Mouse (Mus musculus) heart, embryonic 14.5 days (tissue): Measurements from ENCODE around the gene Slc9a3r2. TPM values are rescaled to one million over a fixed set of nuclear protein-coding genes. Genes with fewer than 3 reads are reported as not detected.

ENCODE experiments used
- ATAC-seq: fragments of 200-750 bp; cut with Nextera tagmentation; 2 replicates; pipeline ENCODE4 v1.8.0; 2017; ENCODE audit warnings: low read depth, moderate TSS enrichment; ENCODE audit not compliant: insufficient number of reproducible peaks, insufficient read depth, low FRiP score
- H3K27ac ChIP-seq, 2 experiments: fragments of 200-500 bp in 1 of 2; fragments of 300-500 bp in 1 of 2; sonication (generic) in 1 of 2; replicated peaks in 1 of 2; 2 replicates each; pipeline ENCODE4 v1.5.1; 2012 to 2014; ENCODE audit warnings: low read depth in 2 of 2, low read length in 2 of 2, control low read depth in 1 of 2, mild to moderate bottlenecking in 1 of 2, mixed read lengths in 1 of 2; ENCODE audit not compliant: control insufficient read depth in 1 of 2, insufficient read depth in 1 of 2
- H3K27me3 ChIP-seq: fragments of 300-500 bp; sonication (generic); 2 replicates; pipeline ENCODE4 v1.6.1; 2014; ENCODE audit warnings: mild to moderate bottlenecking, low read length, control low read depth; ENCODE audit not compliant: control insufficient read depth, insufficient read depth
- H3K36me3 ChIP-seq: fragments of 300-500 bp; sonication (generic); 2 replicates; pipeline ENCODE4 v1.6.1; 2014; ENCODE audit warnings: mild to moderate bottlenecking, control low read depth, low read length, mixed read lengths; ENCODE audit not compliant: control insufficient read depth, insufficient read depth
- H3K4me1 ChIP-seq, 2 experiments: fragments of 200-500 bp in 1 of 2; fragments of 300-500 bp in 1 of 2; sonication (generic) in 1 of 2; 2 replicates each; pipeline ENCODE4 v1.6.1; 2012 to 2014; ENCODE audit warnings: low read length in 2 of 2, control low read depth in 1 of 2, mixed read lengths in 1 of 2; ENCODE audit not compliant: control insufficient read depth in 2 of 2, insufficient read depth in 2 of 2
- H3K4me2 ChIP-seq: fragments of 300-500 bp; sonication (generic); 2 replicates; pipeline ENCODE4 v1.6.1; 2014; ENCODE audit warnings: mild to moderate bottlenecking, low read length
- H3K4me3 ChIP-seq, 2 experiments: fragments of 200-500 bp in 1 of 2; fragments of 300-500 bp in 1 of 2; sonication (generic) in 1 of 2; 2 replicates each; pipeline ENCODE4 v1.5.1; 2012 to 2014; ENCODE audit warnings: low read length in 2 of 2, mild to moderate bottlenecking in 2 of 2, control low read depth in 1 of 2, low read depth in 1 of 2, moderate library complexity in 1 of 2; ENCODE audit not compliant: control insufficient read depth in 1 of 2, insufficient read depth in 1 of 2
- H3K9ac ChIP-seq: fragments of 300-500 bp; sonication (generic); 2 replicates; pipeline ENCODE4 v1.6.1; 2014; ENCODE audit warnings: mild to moderate bottlenecking, low read length
- H3K9me3 ChIP-seq: fragments of 300-500 bp; sonication (generic); 2 replicates; pipeline ENCODE4 v1.6.1; 2016; ENCODE audit warnings: low read length, control low read depth; ENCODE audit not compliant: control insufficient read depth
- WGBS: fragments of 180-500 bp; shearing (Covaris S2); extraction: QIAGEN DNeasy Blood & Tissue Kit; methylation state at CpG from one replicate; pipeline ENCODE4 v1.1.7; 2014; 5-methylcytosine and 5-hydroxymethylcytosine counted together
- polyA plus RNA-seq: library from polyadenylated mRNA; unstranded; fragments of >200 nt; fragmentation: Nextera tagmentation; extraction: Ambion mirVana; gene quantifications from 2 replicates; pipeline ENCODE4 v1.2.1, GENCODE M21; 2014

The Slc9a3r2 gene
- polyA plus RNA-seq, 1 experiment from 2014 or later, result 60.9 TPM

DNA sequence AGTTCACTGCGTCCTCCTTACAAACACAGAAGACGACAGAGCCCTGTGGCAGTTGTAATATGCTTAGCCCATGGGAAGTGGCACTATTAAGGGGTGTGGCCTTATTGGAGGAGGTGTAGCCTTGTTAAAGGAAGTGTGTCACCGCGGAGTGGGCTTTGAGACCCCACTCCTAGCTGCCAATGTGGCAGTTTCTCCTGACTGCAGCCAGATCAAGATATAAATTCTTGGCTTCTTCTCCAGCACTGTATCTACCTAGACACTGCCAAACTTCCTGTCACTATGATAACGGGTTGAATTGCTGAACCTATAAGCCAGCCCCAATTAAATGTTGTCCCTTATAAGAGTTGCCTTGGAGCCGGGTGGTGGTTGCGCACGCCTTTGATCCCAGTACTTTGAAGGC lies 24.7 kb downstream of the Slc9a3r2 start:
- H3K4me3 ChIP-seq, result no peak overlapping the region
- no peak for ATAC-seq
- H3K27ac ChIP-seq, result no peak overlapping the region
- H3K4me1 ChIP-seq, result peaks cover 0 to 2% of the 10 kb centered on the region in 2 experiments; a peak in 1 of 4 replicates
- no peak overlapping the region for H3K9ac ChIP-seq
- 90% methylated on average over 8 of the region's 8 CpGs for WGBS
- H3K27me3 ChIP-seq, result no peaks in the 10 kb centered on the region
- no peaks in the 10 kb centered on the region for H3K9me3 ChIP-seq
- peaks cover 96% of the 10 kb centered on the region for H3K36me3 ChIP-seq
- H3K4me2 ChIP-seq, result no peak overlapping the region

- 77% methylated on average over 14 of the region's 14 CpGs for WGBS
- H3K27ac ChIP-seq, result no peak overlapping the region
- H3K4me1 ChIP-seq, result no peaks in the 10 kb centered on the region
- ATAC-seq, result no peak
- H3K4me3 ChIP-seq, result no peak overlapping the region
- H3K27me3 ChIP-seq, result no peaks in the 10 kb centered on the region
- no peak overlapping the region for H3K9ac ChIP-seq
- H3K4me2 ChIP-seq, result no peak overlapping the region
- H3K36me3 ChIP-seq, result peaks cover 89% of the 10 kb centered on the region
- no peaks in the 10 kb centered on the region for H3K9me3 ChIP-seq
Measured at GRCm38 (mm10) chr17:24617561-24618194, 32.4 kb downstream of the Slc9a3r2 start.

- ATAC-seq, result no peak
- no peak overlapping the region for H3K4me3 ChIP-seq
- H3K4me1 ChIP-seq, result peaks cover 3 to 7% of the 10 kb centered on the region in 2 experiments; a peak in 1 of 4 replicates
- H3K9me3 ChIP-seq, result no peaks in the 10 kb centered on the region
- H3K36me3 ChIP-seq, result peaks cover 72% of the 10 kb centered on the region
- H3K9ac ChIP-seq, result no peak overlapping the region
- WGBS, result 29% methylated on average over 2 of the region's 2 CpGs
- no peaks in the 10 kb centered on the region for H3K27me3 ChIP-seq
- no peak overlapping the region for H3K4me2 ChIP-seq
- peak overlapping the region; percentile 10 to 54; a peak in 2 of 4 replicates for H3K27ac ChIP-seq
Measured at GRCm38 (mm10) chr17:24610711-24611110, 39.4 kb downstream of the Slc9a3r2 start.

- peaks cover 72% of the 10 kb centered on the region for H3K36me3 ChIP-seq
- no peak overlapping the region for H3K4me3 ChIP-seq
- H3K9me3 ChIP-seq, result no peaks in the 10 kb centered on the region
- H3K27me3 ChIP-seq, result no peaks in the 10 kb centered on the region
- no peak overlapping the region for H3K27ac ChIP-seq
- peaks cover 3 to 7% of the 10 kb centered on the region in 2 experiments; a peak in 1 of 4 replicates for H3K4me1 ChIP-seq
- H3K4me2 ChIP-seq, result no peak overlapping the region
- H3K9ac ChIP-seq, result no peak overlapping the region
- 74% methylated on average over 8 of the region's 8 CpGs for WGBS
- no peak for ATAC-seq
Measured at GRCm38 (mm10) chr17:24608874-24609273, 41.3 kb downstream of the Slc9a3r2 start.

GRCm38 (mm10) chr17:24608370-24608769 lies 41.8 kb downstream of the Slc9a3r2 start:
- H3K4me2 ChIP-seq, result no peak overlapping the region
- no peak for ATAC-seq
- no peaks in the 10 kb centered on the region for H3K9me3 ChIP-seq
- 84% methylated on average over 4 of the region's 4 CpGs for WGBS
- no peak overlapping the region for H3K9ac ChIP-seq
- H3K4me3 ChIP-seq, result no peak overlapping the region
- H3K4me1 ChIP-seq, result peaks cover 3 to 7% of the 10 kb centered on the region in 2 experiments; a peak in 1 of 4 replicates
- peaks cover 68% of the 10 kb centered on the region for H3K36me3 ChIP-seq
- H3K27ac ChIP-seq, result no peak overlapping the region
- H3K27me3 ChIP-seq, result no peaks in the 10 kb centered on the region

- Histone ChIP-seq H3K36me3 (peaks cover 92% of the 10 kb centered on the region), H3K9me3 (no peaks in the 10 kb centered on the region), H3K9ac (no peak overlapping the region), H3K27ac (no peak overlapping the region), H3K4me3 (no peak overlapping the region), H3K27me3 (no peaks in the 10 kb centered on the region), H3K4me1 (no peaks in the 10 kb centered on the region; a peak in 1 of 4 replicates), H3K4me2 (no peak overlapping the region)
- no peak for ATAC-seq
- 57% methylated on average over 3 of the region's 3 CpGs for WGBS
Measured at GRCm38 (mm10) chr17:24604557-24604956, 45.6 kb downstream of the Slc9a3r2 start.

GRCm38 (mm10) chr17:24603961-24604360 lies 46.2 kb downstream of the Slc9a3r2 start:
- H3K36me3 ChIP-seq, result peaks cover 94% of the 10 kb centered on the region
- no peak overlapping the region for H3K4me3 ChIP-seq
- H3K27me3 ChIP-seq, result no peaks in the 10 kb centered on the region
- no peak for ATAC-seq
- H3K27ac ChIP-seq, result no peak overlapping the region
- H3K4me1 ChIP-seq, result no peaks in the 10 kb centered on the region; a peak in 1 of 4 replicates
- no peaks in the 10 kb centered on the region for H3K9me3 ChIP-seq
- no peak overlapping the region for H3K9ac ChIP-seq
- WGBS, result 94% methylated on average over 8 of the region's 8 CpGs
- no peak overlapping the region for H3K4me2 ChIP-seq

- no peak overlapping the region for H3K4me2 ChIP-seq
- no peaks in the 10 kb centered on the region for H3K9me3 ChIP-seq
- no peak for ATAC-seq
- H3K36me3 ChIP-seq, result peaks cover 95% of the 10 kb centered on the region
- WGBS, result 80% methylated on average over 4 of the region's 4 CpGs
- no peaks in the 10 kb centered on the region; a peak in 1 of 4 replicates for H3K4me1 ChIP-seq
- H3K27ac ChIP-seq, result no peak overlapping the region
- H3K9ac ChIP-seq, result no peak overlapping the region
- H3K27me3 ChIP-seq, result no peaks in the 10 kb centered on the region
- H3K4me3 ChIP-seq, result no peak overlapping the region
Measured at GRCm38 (mm10) chr17:24600502-24600901, 49.6 kb downstream of the Slc9a3r2 start.
